Mouse (Mus musculus) limb, embryonic 10.5 days (tissue): Measurements from ENCODE around the gene Kptn. TPM values are rescaled to one million over a fixed set of nuclear protein-coding genes. Genes with fewer than 3 reads are reported as not detected.

Experiments used
- DNase-seq: peaks from one replicate; pipeline ENCODE4 v3.0.0-alpha.2; 2017; ENCODE audit warnings: low spot score
- H3K27ac ChIP-seq: fragments of 300-500 bp; sonication (generic); 2 replicates; pipeline ENCODE4 v1.5.1; 2016; ENCODE audit warnings: mild to moderate bottlenecking
- H3K27me3 ChIP-seq: fragments of 300-500 bp; sonication (generic); 2 replicates; pipeline ENCODE4 v1.6.1; 2016; ENCODE audit warnings: low read depth, mild to moderate bottlenecking; ENCODE audit not compliant: poor library complexity, severe bottlenecking
- H3K36me3 ChIP-seq: fragments of 300-500 bp; sonication (generic); 2 replicates; pipeline ENCODE4 v1.6.1; 2016; ENCODE audit warnings: mild to moderate bottlenecking, moderate library complexity
- H3K4me1 ChIP-seq: fragments of 300-500 bp; sonication (generic); 2 replicates; pipeline ENCODE4 v1.6.1; 2016
- H3K4me3 ChIP-seq: fragments of 300-500 bp; sonication (generic); 2 replicates; pipeline ENCODE4 v1.5.1; 2016; ENCODE audit warnings: mild to moderate bottlenecking, moderate library complexity
- H3K9me3 ChIP-seq: fragments of 300-500 bp; sonication (generic); replicated peaks from 2 replicates; pipeline ENCODE4 v1.6.1; 2016; ENCODE audit warnings: mild to moderate bottlenecking
- WGBS: fragments of 180-500 bp; shearing (Covaris S2); methylation state at CpG from one replicate; pipeline ENCODE4 v1.1.7; 2016; 5-methylcytosine and 5-hydroxymethylcytosine counted together
- polyA plus RNA-seq: library from polyadenylated mRNA; unstranded; fragments of >200 nt; fragmentation: Nextera tagmentation; extraction: Ambion mirVana; gene quantifications from 2 replicates; pipeline ENCODE4 v1.2.1, GENCODE M21; 2016

Kptn gene
- polyA plus RNA-seq, 1 experiment from 2014 or later: 27.0 TPM

- WGBS: 89% methylated on average over 5 of the region's 5 CpGs
- H3K4me3 ChIP-seq: no peak overlapping the region
- peaks cover 69% of the 10 kb centered on the region for H3K36me3 ChIP-seq
- no peaks in the 10 kb centered on the region for H3K9me3 ChIP-seq
- no peak overlapping the region for H3K27ac ChIP-seq
- H3K27me3 ChIP-seq: no peaks in the 10 kb centered on the region
- no peak for DNase-seq
- peaks cover 23% of the 10 kb centered on the region for H3K4me1 ChIP-seq
Measured at GRCm38 (mm10) chr7:16102686-16103226, 16.9 kb upstream of the Kptn start.

DNA sequence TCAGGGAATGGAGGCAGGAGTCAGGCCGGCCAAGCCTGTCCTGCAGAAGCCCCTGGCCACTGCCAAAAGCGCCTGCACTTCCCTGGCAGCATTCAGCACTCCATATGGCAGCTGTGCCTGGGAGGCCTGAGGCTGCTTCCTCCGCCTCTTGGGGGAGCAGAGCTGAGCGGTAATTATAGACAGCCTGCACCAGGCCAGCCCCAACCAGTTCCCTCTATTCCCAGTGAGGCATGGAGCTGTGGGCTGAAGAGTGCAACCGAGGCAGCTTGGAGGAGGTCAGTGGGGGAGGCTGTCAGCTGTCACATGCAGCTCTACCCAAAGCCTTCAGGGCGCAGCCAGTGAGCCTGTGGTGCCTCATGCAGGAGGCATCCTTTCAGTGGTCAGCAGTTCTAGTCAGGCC lies 15.9 kb upstream of the Kptn start:
- H3K4me1 ChIP-seq: peaks cover 22% of the 10 kb centered on the region
- no peak overlapping the region for H3K4me3 ChIP-seq
- H3K9me3 ChIP-seq: no peaks in the 10 kb centered on the region
- WGBS: 80% methylated on average over 6 of the region's 6 CpGs
- no peak for DNase-seq
- no peaks in the 10 kb centered on the region for H3K27me3 ChIP-seq
- peaks cover 79% of the 10 kb centered on the region for H3K36me3 ChIP-seq
- H3K27ac ChIP-seq: no peak overlapping the region

GRCm38 (mm10) chr7:16104611-16105388 lies 14.9 kb upstream of the Kptn start:
- Histone ChIP-seq H3K36me3 (peaks cover 90% of the 10 kb centered on the region), H3K9me3 (no peaks in the 10 kb centered on the region)
- 96% methylated on average over 7 of the region's 7 CpGs for WGBS

GRCm38 (mm10) chr7:16108886-16109542 lies 10.7 kb upstream of the Kptn start:
- no peak overlapping the region for H3K27ac ChIP-seq
- WGBS: 94% methylated on average over 9 of the region's 9 CpGs
- no peaks in the 10 kb centered on the region for H3K9me3 ChIP-seq
- no peak for DNase-seq
- peaks cover 93% of the 10 kb centered on the region for H3K36me3 ChIP-seq
- H3K27me3 ChIP-seq: no peaks in the 10 kb centered on the region
- no peak overlapping the region for H3K4me3 ChIP-seq
- H3K4me1 ChIP-seq: no peaks in the 10 kb centered on the region

More at GRCm38 (mm10) chr7:16104611-16105388, 14.9 kb upstream of the Kptn start:
- no peaks in the 10 kb centered on the region for H3K27me3 ChIP-seq
- H3K4me1 ChIP-seq: peaks cover 12% of the 10 kb centered on the region
- DNase-seq: no peak
- H3K4me3 ChIP-seq: no peak overlapping the region
- no peak overlapping the region for H3K27ac ChIP-seq

- 94% methylated on average over 8 of the region's 8 CpGs for WGBS
- H3K4me3 ChIP-seq: no peak overlapping the region
- no peaks in the 10 kb centered on the region for H3K9me3 ChIP-seq
- H3K27ac ChIP-seq: no peak overlapping the region
- no peak for DNase-seq
- no peaks in the 10 kb centered on the region for H3K4me1 ChIP-seq
- H3K36me3 ChIP-seq: peaks cover 93% of the 10 kb centered on the region
- H3K27me3 ChIP-seq: no peaks in the 10 kb centered on the region
Measured at GRCm38 (mm10) chr7:16110158-16110557, 9.5 kb upstream of the Kptn start.

DNA sequence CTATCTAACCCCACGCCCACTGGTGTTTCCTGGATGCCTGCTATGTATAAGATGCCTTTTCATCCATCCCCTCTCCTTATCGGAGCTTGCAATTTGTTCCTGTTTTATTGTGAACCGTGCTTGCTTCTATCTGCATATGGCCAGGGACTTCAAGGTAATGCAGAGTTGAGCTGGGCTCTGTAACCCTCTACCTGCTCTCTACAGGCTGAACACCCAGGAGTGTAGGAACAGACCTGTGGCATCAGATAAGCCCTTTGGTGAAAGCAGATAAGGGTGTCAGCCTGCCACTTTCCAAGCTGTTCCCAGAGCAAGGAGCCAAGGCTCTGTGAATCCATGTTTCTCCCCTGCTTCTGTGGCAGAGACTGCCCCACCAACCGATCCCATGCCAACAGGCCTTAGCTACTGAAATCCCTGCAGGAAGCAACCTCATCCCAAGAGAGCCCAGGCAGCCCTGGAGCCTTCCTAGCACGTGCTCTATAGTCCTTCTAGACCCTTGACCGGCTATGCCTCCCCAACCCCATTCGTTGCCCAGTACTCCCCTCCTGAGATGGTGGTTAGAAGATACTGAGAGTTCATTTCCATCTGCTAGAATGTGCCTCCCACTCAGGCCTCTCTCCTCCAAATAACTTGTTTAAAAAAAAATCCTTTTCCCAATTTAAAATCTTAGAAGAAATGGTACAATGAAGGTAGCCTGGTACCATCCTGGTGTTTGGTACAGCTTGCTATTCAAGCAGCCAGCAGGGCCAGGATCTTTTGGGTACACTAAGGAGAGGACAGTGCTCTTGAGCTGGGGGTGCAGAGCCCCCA lies 8.2 kb upstream of the Kptn start:
- WGBS: 93% methylated on average over 7 of the region's 7 CpGs
- H3K9me3 ChIP-seq: no peaks in the 10 kb centered on the region
- H3K36me3 ChIP-seq: peaks cover 96% of the 10 kb centered on the region
- no peak overlapping the region for H3K27ac ChIP-seq
- H3K4me1 ChIP-seq: no peaks in the 10 kb centered on the region
- no peak overlapping the region for H3K4me3 ChIP-seq
- H3K27me3 ChIP-seq: no peaks in the 10 kb centered on the region
- DNase-seq: no peak

GRCm38 (mm10) chr7:16116418-16116817 lies 3.3 kb upstream of the Kptn start:
- 95% methylated on average over 7 of the region's 7 CpGs for WGBS
- peaks cover 9% of the 10 kb centered on the region for H3K4me1 ChIP-seq
- no peak overlapping the region for H3K4me3 ChIP-seq
- no peaks in the 10 kb centered on the region for H3K27me3 ChIP-seq
- H3K9me3 ChIP-seq: no peaks in the 10 kb centered on the region
- DNase-seq: no peak
- no peak overlapping the region for H3K27ac ChIP-seq
- H3K36me3 ChIP-seq: peaks cover 66% of the 10 kb centered on the region

DNA sequence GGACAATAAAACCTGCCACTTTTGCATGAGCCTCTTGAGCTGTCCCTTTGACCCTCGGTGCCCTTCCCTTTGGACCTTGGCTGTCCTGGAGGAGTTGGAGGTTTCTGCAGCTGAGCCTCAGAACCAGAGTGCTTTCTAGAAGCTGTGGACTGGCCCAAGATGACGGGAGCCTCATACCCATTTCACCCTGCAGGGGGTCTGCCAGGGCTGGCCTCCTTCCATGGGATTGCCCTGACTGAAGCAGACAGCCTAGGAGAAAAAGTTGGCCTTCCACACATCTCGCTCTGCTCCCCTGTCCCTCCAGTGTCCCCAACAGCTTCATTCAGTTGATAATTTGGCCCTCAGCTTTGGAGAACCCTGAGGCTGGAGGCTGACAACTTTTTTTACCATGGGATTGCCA lies 2.6 kb upstream of the Kptn start:
- no peak for DNase-seq
- Histone ChIP-seq H3K9me3 (no peaks in the 10 kb centered on the region), H3K27me3 (no peaks in the 10 kb centered on the region), H3K4me3 (no peak overlapping the region), H3K27ac (no peak overlapping the region), H3K4me1 (peaks cover 9% of the 10 kb centered on the region), H3K36me3 (peaks cover 59% of the 10 kb centered on the region)
- WGBS: 84% methylated on average over 3 of the region's 3 CpGs

DNA sequence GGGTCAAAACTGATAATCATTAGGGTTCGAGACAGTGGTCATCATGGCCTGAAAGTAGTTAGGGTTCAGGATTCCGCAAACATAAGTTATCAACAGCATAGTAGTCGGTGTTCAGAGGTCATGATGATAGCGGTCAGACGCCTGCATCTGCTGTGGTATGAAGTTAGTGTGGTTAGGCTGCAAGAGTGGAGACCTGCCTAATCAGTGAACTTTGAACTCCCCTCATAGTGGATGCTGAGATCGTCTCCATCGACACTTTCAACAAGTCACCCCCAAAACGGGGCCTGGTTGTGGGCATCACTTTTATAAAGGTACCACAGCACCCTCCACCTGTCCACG lies 536 bp downstream of the Kptn start:
- Histone ChIP-seq H3K4me1 (peaks cover 9% of the 10 kb centered on the region), H3K4me3 (peak overlapping the region; percentile 85), H3K9me3 (no peaks in the 10 kb centered on the region), H3K27ac (peak overlapping the region; percentile 96; the same call in 1 of the 2 replicates), H3K27me3 (no peaks in the 10 kb centered on the region), H3K36me3 (peaks cover 35% of the 10 kb centered on the region)
- no peak for DNase-seq
- whole genome bisulfite sequencing: 52% methylated on average over 9 of the region's 9 CpGs

DNA sequence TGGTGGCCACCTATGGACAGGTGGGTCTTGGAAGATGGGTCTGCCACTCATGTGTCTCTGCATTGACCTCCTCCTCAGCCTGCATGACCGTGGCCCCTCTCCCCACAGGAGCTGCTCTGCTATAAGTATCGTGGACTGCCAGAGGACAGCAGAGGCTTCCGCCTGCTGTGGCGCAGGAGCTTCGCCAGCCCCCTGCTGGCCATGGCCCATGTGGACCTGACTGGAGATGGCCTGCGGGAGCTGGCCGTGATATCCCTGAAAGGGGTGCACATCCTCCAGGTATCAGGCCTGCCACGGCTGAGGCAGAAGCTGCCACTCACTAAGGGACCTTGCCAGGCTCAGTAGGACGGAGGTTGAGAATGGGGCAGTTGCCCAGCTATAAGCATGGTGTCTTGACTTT lies 6.1 kb downstream of the Kptn start:
- peaks cover 8% of the 10 kb centered on the region for H3K27me3 ChIP-seq
- peaks cover 20% of the 10 kb centered on the region for H3K4me1 ChIP-seq
- no peak for DNase-seq
- H3K27ac ChIP-seq: no peak overlapping the region
- 81% methylated on average over 9 of the region's 9 CpGs for WGBS
- no peak overlapping the region for H3K4me3 ChIP-seq
- no peaks in the 10 kb centered on the region for H3K9me3 ChIP-seq
- H3K36me3 ChIP-seq: peaks cover 16% of the 10 kb centered on the region

- Histone ChIP-seq H3K9me3 (no peaks in the 10 kb centered on the region), H3K4me1 (peaks cover 37% of the 10 kb centered on the region), H3K27me3 (peaks cover 26% of the 10 kb centered on the region), H3K4me3 (no peak overlapping the region), H3K27ac (no peak overlapping the region), H3K36me3 (peaks cover 16% of the 10 kb centered on the region)
- DNase-seq: no peak
- WGBS: 89% methylated on average over 6 of the region's 6 CpGs
Measured at GRCm38 (mm10) chr7:16128344-16128743, 8.6 kb downstream of the Kptn start.

DNA sequence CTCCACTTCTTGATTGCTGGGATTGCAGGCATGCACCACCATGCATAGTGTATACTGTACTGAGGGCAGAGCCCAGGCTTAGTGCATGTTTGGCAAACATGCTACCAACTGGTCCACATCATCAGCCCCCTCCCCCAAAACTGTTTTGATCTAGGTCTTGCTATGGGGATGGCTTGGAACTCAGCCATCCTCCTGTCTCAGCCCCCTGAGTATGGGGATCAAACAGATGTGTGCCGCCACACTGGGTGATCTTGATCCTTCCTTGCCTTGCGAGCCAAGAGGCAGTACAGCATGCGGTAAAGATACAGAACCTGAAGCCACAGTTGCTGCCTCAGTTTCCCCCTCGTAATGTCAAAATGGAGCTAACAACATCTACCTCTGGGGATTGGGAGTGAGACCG lies 9.2 kb downstream of the Kptn start:
- Histone ChIP-seq H3K9me3 (no peaks in the 10 kb centered on the region), H3K4me3 (no peak overlapping the region), H3K4me1 (peaks cover 37% of the 10 kb centered on the region), H3K36me3 (peaks cover 13% of the 10 kb centered on the region), H3K27me3 (peaks cover 26% of the 10 kb centered on the region), H3K27ac (no peak overlapping the region)
- no peak for DNase-seq
- WGBS: 61% methylated on average over 5 of the region's 5 CpGs

DNA sequence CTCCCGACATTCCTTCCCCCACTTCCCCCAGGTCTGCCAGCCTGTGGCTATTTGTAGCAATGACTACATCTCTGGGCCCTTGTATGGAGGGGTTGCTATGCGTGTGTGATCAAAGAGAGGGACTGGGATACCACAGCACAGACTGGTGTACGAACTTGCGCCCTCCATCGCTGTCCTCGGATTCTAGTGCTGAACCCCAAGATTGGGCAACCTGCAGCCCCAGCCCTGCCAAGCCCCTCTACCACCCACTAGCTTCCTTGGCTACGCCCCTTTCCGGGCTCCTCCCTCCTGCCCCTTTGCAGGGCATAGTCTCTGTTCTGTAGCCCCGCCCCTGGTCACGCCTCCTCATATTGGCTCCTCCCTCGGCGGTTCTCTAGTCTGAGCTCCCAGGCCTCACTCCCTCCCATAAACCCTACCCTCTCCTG lies 9.7 kb downstream of the Kptn start, which contains the start of gene Slc8a2:
Slc8a2 (plus strand) TSS at position 406 of the 425 bp plus-strand sequence.
- H3K27me3 ChIP-seq: peaks cover 26% of the 10 kb centered on the region
- under 1% methylated on average over 12 of the region's 12 CpGs for WGBS
- peak within 1 kb of the TSS; percentile 83 for H3K27ac ChIP-seq
- peak; percentile 81 for DNase-seq
- peaks cover 37% of the 10 kb centered on the region for H3K4me1 ChIP-seq
- peaks cover 12% of the 10 kb centered on the region for H3K36me3 ChIP-seq
- H3K9me3 ChIP-seq: no peaks in the 10 kb centered on the region
- H3K4me3 ChIP-seq: peak within 1 kb of the TSS; percentile 71
